Mouse (Mus musculus) forebrain, embryonic 11.5 days (tissue): Measurements from ENCODE around the gene Rgs14. TPM values are rescaled to one million over a fixed set of nuclear protein-coding genes. Genes with fewer than 3 reads are reported as not detected.

Experiments
- ATAC-seq: fragments of 200-750 bp; cut with Nextera tagmentation; replicated peaks from 2 replicates; pipeline ENCODE4 v1.8.0; 2017; ENCODE audit warnings: moderate TSS enrichment; ENCODE audit not compliant: low FRiP score
- DNase-seq: peaks from one replicate; pipeline ENCODE4 v3.0.0-alpha.2; 2017; ENCODE audit warnings: low spot score
- H3K27ac ChIP-seq: fragments of 300-500 bp; sonication (generic); 2 replicates; pipeline ENCODE4 v1.5.1; 2014; ENCODE audit warnings: low read depth, low read length
- H3K27me3 ChIP-seq: fragments of 300-500 bp; sonication (generic); 2 replicates; pipeline ENCODE4 v1.6.1; 2014; ENCODE audit warnings: mild to moderate bottlenecking, low read length, mixed read lengths; ENCODE audit not compliant: control insufficient read depth, insufficient read depth
- H3K36me3 ChIP-seq: fragments of 300-500 bp; sonication (generic); 2 replicates; pipeline ENCODE4 v1.6.1; 2014; ENCODE audit warnings: mild to moderate bottlenecking, low read length, moderate library complexity, mixed read lengths; ENCODE audit not compliant: control insufficient read depth, insufficient read depth
- H3K4me1 ChIP-seq: fragments of 300-500 bp; sonication (generic); replicated peaks from 2 replicates; pipeline ENCODE4 v1.6.1; 2014; ENCODE audit warnings: low read length, mixed read lengths; ENCODE audit not compliant: control insufficient read depth, insufficient read depth
- H3K4me2 ChIP-seq: fragments of 300-500 bp; sonication (generic); 2 replicates; pipeline ENCODE4 v1.6.1; 2014; ENCODE audit warnings: low read depth, mild to moderate bottlenecking, low read length, moderate library complexity, mixed read lengths; ENCODE audit not compliant: severe bottlenecking
- H3K4me3 ChIP-seq: fragments of 300-500 bp; sonication (generic); 2 replicates; pipeline ENCODE4 v1.5.1; 2014; ENCODE audit warnings: low read depth, low read length
- H3K9ac ChIP-seq: fragments of 300-500 bp; sonication (generic); 2 replicates; pipeline ENCODE4 v1.6.1; 2014; ENCODE audit warnings: low read length
- H3K9me3 ChIP-seq: fragments of 300-500 bp; sonication (generic); 2 replicates; pipeline ENCODE4 v1.6.1; 2016; ENCODE audit warnings: low read length, mixed read lengths; ENCODE audit not compliant: control insufficient read depth
- WGBS: fragments of 180-500 bp; shearing (Covaris S2); extraction: QIAGEN DNeasy Blood & Tissue Kit; methylation state at CpG from one replicate; pipeline ENCODE4 v1.1.7; 2014; 5-methylcytosine and 5-hydroxymethylcytosine counted together
- polyA plus RNA-seq: library from polyadenylated mRNA; unstranded; fragments of >200 nt; fragmentation: Nextera tagmentation; extraction: Ambion mirVana; gene quantifications from 2 replicates; pipeline ENCODE4 v1.2.1, GENCODE M21; 2014

The Rgs14 gene
- polyA plus RNA-seq, 1 experiment from 2014 or later = 0.33 TPM

DNA sequence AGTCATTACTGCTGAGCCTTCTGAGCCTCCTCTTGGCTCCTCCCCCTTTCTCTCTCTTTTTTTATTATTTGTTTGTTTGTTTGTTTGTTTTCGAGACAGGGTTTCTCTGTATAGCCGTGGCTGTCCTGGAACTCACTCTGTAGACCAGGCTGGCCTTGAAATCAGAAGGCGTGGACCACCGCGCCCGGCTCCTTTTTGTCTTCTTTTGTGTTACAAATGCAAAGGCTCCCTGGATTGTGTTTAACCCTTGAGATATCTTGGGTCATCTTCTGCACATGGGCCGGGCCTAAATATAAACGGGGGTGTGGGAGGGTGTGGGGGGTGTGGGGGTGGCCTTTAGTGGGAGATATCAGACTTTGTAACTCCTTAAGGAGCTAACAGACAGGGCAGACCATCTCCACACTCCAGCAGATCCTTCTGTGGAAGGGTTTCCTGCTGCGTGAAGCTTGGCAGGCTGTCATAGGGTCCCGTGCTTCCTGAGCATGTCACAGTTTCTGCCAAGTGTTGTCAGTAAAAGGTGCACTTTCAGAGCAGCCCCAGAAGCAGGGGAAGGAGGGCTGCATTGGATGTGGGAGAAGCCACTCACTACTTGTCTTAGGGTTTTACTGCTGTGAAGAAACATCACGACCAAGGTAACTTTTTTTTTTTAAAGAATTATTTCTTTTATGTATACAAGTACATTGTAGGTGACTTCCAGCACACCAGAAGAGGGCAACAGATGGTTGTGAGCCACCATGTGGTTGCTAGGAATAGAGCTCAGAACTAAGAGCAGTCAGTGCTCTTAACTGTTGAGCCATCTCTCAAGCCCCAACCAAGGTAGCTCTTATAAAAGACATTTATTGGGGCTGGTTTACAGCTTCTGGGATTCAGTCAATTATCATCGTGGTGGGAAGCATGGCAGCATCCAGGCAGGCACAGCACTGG lies 31.1 kb upstream of the Rgs14 start:
- H3K4me1 ChIP-seq = no peaks in the 10 kb centered on the region
- ATAC-seq = no peak
- no peak overlapping the region for H3K4me3 ChIP-seq
- no peak overlapping the region for H3K9ac ChIP-seq
- no peaks in the 10 kb centered on the region for H3K9me3 ChIP-seq
- no peak for DNase-seq
- no peaks in the 10 kb centered on the region for H3K27me3 ChIP-seq
- 71% methylated on average over 12 of the region's 12 CpGs for WGBS
- no peaks in the 10 kb centered on the region; the same call in 1 of the 2 replicates for H3K36me3 ChIP-seq
- no peak overlapping the region for H3K27ac ChIP-seq
- no peak overlapping the region for H3K4me2 ChIP-seq

GRCm38 (mm10) chr13:55339259-55339658 lies 30.3 kb upstream of the Rgs14 start:
- H3K27ac ChIP-seq = no peak overlapping the region
- H3K4me3 ChIP-seq = no peak overlapping the region
- no peaks in the 10 kb centered on the region for H3K27me3 ChIP-seq
- WGBS = 36% methylated on average over 2 of the region's 2 CpGs
- H3K4me1 ChIP-seq = no peaks in the 10 kb centered on the region
- ATAC-seq = no peak
- H3K4me2 ChIP-seq = no peak overlapping the region
- H3K36me3 ChIP-seq = no peaks in the 10 kb centered on the region; the same call in 1 of the 2 replicates
- DNase-seq = no peak
- H3K9ac ChIP-seq = no peak overlapping the region
- no peaks in the 10 kb centered on the region for H3K9me3 ChIP-seq

DNA sequence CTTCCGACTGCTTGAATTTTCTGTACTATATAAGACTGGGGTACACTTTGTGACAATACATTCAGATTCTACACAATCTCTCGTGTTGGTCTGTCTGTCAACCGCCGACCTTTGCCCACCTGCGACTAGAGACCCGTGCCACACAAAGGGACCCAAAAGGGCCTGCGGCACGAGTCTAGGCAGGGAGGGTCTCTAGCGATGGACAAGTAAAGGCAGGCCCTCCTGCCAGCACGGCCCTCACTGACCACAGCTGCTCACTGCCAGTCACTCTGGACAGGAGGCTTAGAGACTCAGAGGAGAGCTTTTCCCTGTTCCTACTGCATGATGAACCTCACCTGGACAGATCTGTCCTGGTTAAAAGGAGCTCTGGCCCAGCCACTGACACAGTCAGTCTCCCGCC lies 27.1 kb upstream of the Rgs14 start:
- H3K9me3 ChIP-seq = no peaks in the 10 kb centered on the region
- no peaks in the 10 kb centered on the region for H3K4me1 ChIP-seq
- DNase-seq (no peak), ATAC-seq (no peak)
- WGBS = 40% methylated on average over 11 of the region's 11 CpGs
- H3K9ac ChIP-seq = no peak overlapping the region
- H3K27ac ChIP-seq = no peak overlapping the region
- peaks cover 5% of the 10 kb centered on the region; the same call in 1 of the 2 replicates for H3K36me3 ChIP-seq
- no peak overlapping the region for H3K4me2 ChIP-seq
- no peaks in the 10 kb centered on the region for H3K27me3 ChIP-seq
- no peak overlapping the region for H3K4me3 ChIP-seq

GRCm38 (mm10) chr13:55344286-55344685 lies 25.2 kb upstream of the Rgs14 start:
- ATAC-seq (no peak), DNase-seq (no peak)
- no peak overlapping the region for H3K4me2 ChIP-seq
- WGBS = 83% methylated on average over 7 of the region's 7 CpGs
- H3K4me3 ChIP-seq = no peak overlapping the region
- no peaks in the 10 kb centered on the region for H3K27me3 ChIP-seq
- H3K4me1 ChIP-seq = no peaks in the 10 kb centered on the region
- H3K36me3 ChIP-seq = peaks cover 11% of the 10 kb centered on the region; the same call in 1 of the 2 replicates
- H3K27ac ChIP-seq = no peak overlapping the region
- no peaks in the 10 kb centered on the region for H3K9me3 ChIP-seq
- H3K9ac ChIP-seq = no peak overlapping the region

DNA sequence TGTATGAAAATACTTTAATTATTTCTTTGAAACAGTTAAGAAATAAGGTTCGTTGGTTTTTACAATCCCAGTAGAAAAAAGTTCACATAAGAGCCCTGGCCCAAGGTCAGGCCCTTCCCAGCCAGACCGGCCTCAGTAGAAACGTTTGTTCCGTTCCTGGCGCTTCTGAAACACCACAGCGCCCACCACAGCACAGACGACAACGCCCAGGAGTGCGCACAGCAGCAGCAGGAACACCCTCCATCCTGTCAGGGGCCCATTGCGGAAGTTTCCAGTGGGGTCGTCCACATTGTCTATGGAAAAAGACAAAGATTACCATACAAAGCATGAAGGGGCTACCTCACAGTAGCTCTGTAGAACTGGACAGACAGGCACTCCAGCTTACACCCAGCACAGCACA lies 22.8 kb upstream of the Rgs14 start:
- ATAC-seq (no peak), DNase-seq (no peak)
- H3K4me3 ChIP-seq = no peak overlapping the region
- H3K36me3 ChIP-seq = peaks cover 19% of the 10 kb centered on the region
- H3K9ac ChIP-seq = no peak overlapping the region
- no peak overlapping the region for H3K27ac ChIP-seq
- no peaks in the 10 kb centered on the region for H3K4me1 ChIP-seq
- no peak overlapping the region for H3K4me2 ChIP-seq
- no peaks in the 10 kb centered on the region for H3K27me3 ChIP-seq
- H3K9me3 ChIP-seq = no peaks in the 10 kb centered on the region
- 93% methylated on average over 11 of the region's 11 CpGs for WGBS

DNA sequence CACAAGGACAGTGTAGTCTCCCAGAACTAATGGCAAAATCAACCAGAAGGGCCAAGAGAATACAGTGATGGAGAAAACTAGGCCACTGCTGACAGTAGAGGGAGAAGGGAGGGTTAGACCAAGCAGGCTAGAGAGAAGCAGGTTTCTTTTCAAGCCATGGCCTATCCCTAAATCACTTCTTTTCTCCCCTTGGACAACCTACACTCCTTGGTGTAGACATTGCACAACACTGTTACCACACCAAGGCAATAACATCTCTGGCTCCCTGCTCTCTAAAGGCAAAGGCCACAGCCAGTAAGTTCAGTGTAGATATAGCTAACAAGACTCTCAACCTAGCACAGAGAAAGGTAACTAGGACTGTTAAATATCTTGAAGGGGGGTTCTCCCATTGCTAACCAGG lies 8.4 kb upstream of the Rgs14 start:
- Histone ChIP-seq H3K36me3 (no peaks in the 10 kb centered on the region), H3K9ac (no peak overlapping the region)

DNA sequence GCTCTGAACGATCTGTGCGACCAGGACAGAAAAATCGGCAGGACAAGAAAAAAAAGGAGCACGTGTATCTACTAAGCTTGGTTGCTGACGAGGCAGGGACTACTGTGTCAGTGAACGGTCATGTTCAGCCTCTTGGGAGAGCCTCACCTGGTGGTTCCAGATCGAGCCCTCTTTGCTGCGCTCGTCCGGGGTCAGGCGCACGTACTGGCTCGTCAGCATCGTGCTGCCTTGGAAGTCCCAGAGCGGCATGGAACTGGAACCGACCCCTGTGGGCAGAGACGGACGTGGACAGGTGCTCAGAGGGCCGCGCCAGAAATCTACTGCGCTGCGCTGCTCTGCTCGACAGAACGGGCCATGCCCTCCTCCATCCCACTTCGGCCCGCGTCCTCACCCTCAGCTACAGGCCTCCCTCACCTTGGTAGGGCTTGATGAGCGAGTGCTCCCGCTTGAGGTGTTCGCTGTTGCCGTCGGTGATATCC lies 7.5 kb upstream of the Rgs14 start:
- Histone ChIP-seq H3K9ac (peak overlapping the region; percentile 90), H3K27me3 (no peaks in the 10 kb centered on the region), H3K36me3 (no peaks in the 10 kb centered on the region), H3K4me3 (peak overlapping the region; percentile 72), H3K4me1 (peaks cover 7% of the 10 kb centered on the region; the same call in 1 of the 2 replicates), H3K4me2 (peak overlapping the region; percentile 76), H3K27ac (peak overlapping the region; percentile 97), H3K9me3 (no peaks in the 10 kb centered on the region)
- DNase-seq (no peak), ATAC-seq (peak; percentile 56)
- 2% methylated on average over 32 of the region's 32 CpGs for whole genome bisulfite sequencing

More for the DNA sequence above, 8.4 kb upstream of the Rgs14 start:
- no peaks in the 10 kb centered on the region for H3K27me3 ChIP-seq
- H3K4me3 ChIP-seq = peak overlapping the region; percentile 72
- no peak overlapping the region for H3K27ac ChIP-seq
- peak overlapping the region; percentile 76 for H3K4me2 ChIP-seq
- H3K9me3 ChIP-seq = no peaks in the 10 kb centered on the region
- H3K4me1 ChIP-seq = peaks cover 7% of the 10 kb centered on the region; the same call in 1 of the 2 replicates
- ATAC-seq (no peak), DNase-seq (no peak)

DNA sequence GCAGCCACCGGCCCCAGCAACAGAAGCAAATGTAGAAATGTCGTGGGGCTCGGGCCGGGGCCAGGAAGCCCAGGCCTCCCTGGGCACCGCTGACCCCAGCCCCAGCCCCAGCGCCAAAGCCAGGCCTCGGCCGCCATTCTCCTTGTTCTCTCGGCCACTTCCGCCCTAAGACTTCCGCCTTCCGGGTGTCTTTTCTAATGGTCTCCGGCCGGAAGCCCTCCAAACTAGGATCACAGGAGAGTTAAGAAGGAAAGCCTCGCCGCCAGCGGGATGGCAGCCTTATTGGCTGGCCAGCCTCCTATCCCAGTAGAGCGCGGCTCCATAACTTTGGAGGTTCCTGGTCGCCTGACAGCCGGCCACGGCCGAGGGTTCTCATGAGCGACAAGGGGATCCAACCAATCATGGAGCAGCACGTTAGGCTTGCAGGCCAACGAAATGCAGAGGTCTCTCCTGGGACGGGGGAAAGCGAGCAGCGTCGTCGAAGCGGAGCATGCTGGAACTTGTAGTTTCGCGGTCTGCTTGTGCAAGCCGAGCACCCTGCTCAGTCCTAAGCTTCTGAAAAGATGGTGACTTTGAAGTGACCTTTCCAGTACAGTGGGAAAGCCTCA lies 7.0 kb upstream of the Rgs14 start, which contains the start of gene Lman2:
Gene Lman2 (minus strand): TSS at position 331 of the 608 bp plus-strand sequence.
- peak within 1 kb of the TSS; percentile 97 for H3K27ac ChIP-seq
- peaks cover 7% of the 10 kb centered on the region; the same call in 1 of the 2 replicates for H3K4me1 ChIP-seq
- peak within 1 kb of the TSS; percentile 90 for H3K9ac ChIP-seq
- DNase-seq (peak; percentile 94), ATAC-seq (peak; percentile 96)
- no peaks in the 10 kb centered on the region for H3K27me3 ChIP-seq
- H3K36me3 ChIP-seq = no peaks in the 10 kb centered on the region
- H3K4me2 ChIP-seq = peak within 1 kb of the TSS; percentile 76
- under 1% methylated on average over 35 of the region's 35 CpGs for WGBS
- H3K9me3 ChIP-seq = no peaks in the 10 kb centered on the region
- peak within 1 kb of the TSS; percentile 72 for H3K4me3 ChIP-seq
